Mouse (Mus musculus) spleen, adult 2 months (tissue): ENCODE data around the gene Epop. TPM values are rescaled to one million over a fixed set of nuclear protein-coding genes. Genes with fewer than 3 reads are reported as not detected.

Source experiments
- DNase-seq, 2 experiments: peaks; one replicate each; pipeline versions ENCODE4 v3.0.0 to v3.0.0-alpha.2; 2012 to 2021; ENCODE audit warnings: low spot score in 2 of 2, low read depth in 1 of 2
- H3K27ac ChIP-seq: fragments of 200-500 bp; 2 replicates; pipeline ENCODE4 v1.5.1; 2012; ENCODE audit warnings: low read length, inconsistent platforms; ENCODE audit not compliant: insufficient read depth
- H3K27me3 ChIP-seq: fragments of 200-500 bp; 2 replicates; pipeline ENCODE4 v1.6.1; 2012; ENCODE audit warnings: mild to moderate bottlenecking, moderate library complexity, low read length, inconsistent platforms; ENCODE audit not compliant: control insufficient read depth, insufficient read depth
- H3K36me3 ChIP-seq: fragments of 200-500 bp; 2 replicates; pipeline ENCODE4 v1.6.1; 2012; ENCODE audit warnings: mild to moderate bottlenecking, low read length, inconsistent platforms; ENCODE audit not compliant: control insufficient read depth, insufficient read depth
- H3K4me1 ChIP-seq: fragments of 200-500 bp; 2 replicates; pipeline ENCODE4 v1.6.1; 2011; ENCODE audit warnings: inconsistent platforms; ENCODE audit not compliant: control insufficient read depth, insufficient read depth, insufficient read length
- H3K4me3 ChIP-seq: fragments of 200-500 bp; 2 replicates; pipeline ENCODE4 v1.5.1; 2011; ENCODE audit warnings: mild to moderate bottlenecking, inconsistent platforms; ENCODE audit not compliant: insufficient read depth, insufficient read length; ENCODE audit errors: extremely low read depth
- CTCF ChIP-seq: fragments of 200-500 bp; IDR thresholded peaks from 2 replicates; pipeline ENCODE4 v1.5.1; 2011; ENCODE audit warnings: mild to moderate bottlenecking, inconsistent platforms; ENCODE audit not compliant: insufficient read depth, insufficient read length, insufficient replicate concordance; ENCODE audit errors: extremely low read depth
- POLR2A ChIP-seq: fragments of 200-500 bp; IDR thresholded peaks from 2 replicates; pipeline ENCODE4 v1.6.1; 2011; ENCODE audit warnings: low read depth, low read length, inconsistent platforms
- WGBS: fragments of 180-500 bp; shearing (Covaris S2); methylation state at CpG from one replicate; pipeline ENCODE4 v1.1.7; 2018; 5-methylcytosine and 5-hydroxymethylcytosine counted together
- polyA plus RNA-seq: library from polyadenylated mRNA; depleted of rRNA; stranded (reverse); fragments of >200 nt; gene quantifications from 2 replicates; pipeline ENCODE4 v1.2.3, GENCODE M21; 2012

The Epop gene
- polyA plus RNA-seq, 1 experiment, result 3.9 TPM

DNA sequence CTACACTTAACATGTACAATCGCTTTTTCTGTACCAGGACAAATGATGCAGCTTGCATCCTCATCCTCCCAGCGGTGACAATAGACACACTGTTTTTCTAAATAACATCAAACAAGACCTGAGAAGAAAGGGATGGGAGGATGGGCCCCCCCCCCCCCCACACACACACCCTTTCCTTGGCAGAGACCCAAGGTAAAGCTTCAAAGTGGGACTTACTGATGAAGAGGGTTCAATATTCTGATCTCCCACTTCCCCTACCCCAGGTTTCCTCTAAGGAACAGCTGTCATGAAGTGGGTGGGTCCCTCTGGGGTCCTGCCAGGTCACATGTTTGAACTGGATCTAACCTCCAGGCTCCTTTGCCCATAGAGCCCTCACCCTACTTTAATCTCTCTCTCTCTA lies 1.5 kb upstream of the Epop start:
- WGBS, result 59% methylated on average over 2 of the region's 2 CpGs
- Histone ChIP-seq H3K27ac (no peak overlapping the region), H3K36me3 (no peaks in the 10 kb centered on the region), H3K27me3 (peaks cover 22% of the 10 kb centered on the region), H3K4me3 (no peak overlapping the region), H3K4me1 (peaks cover 17% of the 10 kb centered on the region)
- TF ChIP-seq POLR2A (no peak), CTCF (no peak)
- DNase-seq, result no peak

DNA sequence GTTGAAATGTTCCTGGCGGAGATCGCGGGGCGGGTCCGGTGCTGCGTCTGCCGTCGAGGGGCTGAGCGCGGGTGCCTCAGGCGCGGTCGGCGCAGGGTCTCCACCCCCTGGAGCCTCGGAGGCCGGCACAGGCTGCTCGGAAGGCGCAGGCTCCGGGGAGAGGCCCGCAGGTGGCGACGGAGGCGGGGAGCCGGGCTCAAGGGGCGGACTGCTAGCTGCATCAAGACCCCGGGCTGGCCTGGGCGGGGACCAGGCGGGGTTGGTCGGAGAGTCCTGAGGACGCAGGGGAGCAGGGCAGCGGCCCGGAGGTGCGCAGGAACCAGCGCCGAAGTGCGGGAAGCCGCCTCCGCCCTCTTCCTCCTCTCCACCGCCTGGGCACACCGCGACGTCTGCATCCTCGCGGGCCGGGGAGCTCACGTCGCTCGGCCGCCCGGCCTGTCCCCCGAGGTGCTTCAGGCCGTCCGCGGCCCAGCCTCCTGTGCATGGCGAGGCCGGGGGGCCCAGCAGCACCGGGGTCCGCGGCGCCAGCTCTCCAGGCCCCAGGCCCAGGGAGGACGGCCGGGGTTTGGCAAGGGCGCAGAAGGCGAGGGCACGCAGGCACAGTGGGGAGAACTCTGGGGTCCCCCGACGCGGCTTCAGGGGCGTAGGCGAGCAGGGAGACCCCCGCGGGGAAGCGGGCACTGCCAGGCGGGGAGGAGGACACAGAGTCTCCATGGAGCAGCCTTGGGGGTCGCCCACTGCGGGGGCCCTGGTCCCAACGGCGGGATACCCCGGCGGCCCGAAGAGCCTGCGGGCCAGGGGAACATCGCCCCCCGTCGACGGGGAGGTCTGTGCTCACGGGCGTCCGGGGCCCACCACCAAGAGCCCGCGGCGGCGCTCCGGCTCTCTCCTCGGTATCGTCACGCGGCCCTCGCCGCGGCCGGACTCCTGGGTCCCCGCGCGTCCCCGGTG lies 659 bp downstream of the Epop start:
- H3K27ac ChIP-seq, result no peak overlapping the region
- 3% methylated on average over 85 of the region's 106 CpGs for WGBS
- peaks cover 15% of the 10 kb centered on the region for H3K4me1 ChIP-seq
- no peaks in the 10 kb centered on the region for H3K36me3 ChIP-seq
- no peak for TF ChIP-seq CTCF
- TF ChIP-seq POLR2A, result no peak
- H3K27me3 ChIP-seq, result peaks cover 22% of the 10 kb centered on the region
- no peak for DNase-seq
- peak overlapping the region; percentile 55 for H3K4me3 ChIP-seq

DNA sequence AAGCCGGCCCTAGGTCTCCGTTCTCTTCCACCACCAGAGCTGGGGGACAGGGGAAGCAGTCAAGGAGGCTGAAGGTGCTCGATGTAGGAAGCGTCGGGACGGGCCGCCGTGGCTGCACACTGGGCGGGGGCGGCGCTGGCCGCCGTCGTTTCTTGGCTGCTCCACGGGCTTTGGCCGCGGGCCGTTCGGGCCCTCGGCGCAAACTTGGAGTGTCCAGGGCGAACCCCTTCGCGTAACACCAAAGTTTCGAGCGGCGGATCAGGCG lies 1.3 kb downstream of the Epop start:
- H3K4me1 ChIP-seq, result peaks cover 15% of the 10 kb centered on the region
- H3K27me3 ChIP-seq, result peaks cover 22% of the 10 kb centered on the region
- 13% methylated on average over 28 of the region's 28 CpGs for WGBS
- no peak for TF ChIP-seq POLR2A
- TF ChIP-seq CTCF, result no peak
- DNase-seq, result no peak
- H3K27ac ChIP-seq, result no peak overlapping the region
- no peaks in the 10 kb centered on the region for H3K36me3 ChIP-seq
- peak overlapping the region; percentile 55; the same call in 1 of the 2 replicates for H3K4me3 ChIP-seq

DNA sequence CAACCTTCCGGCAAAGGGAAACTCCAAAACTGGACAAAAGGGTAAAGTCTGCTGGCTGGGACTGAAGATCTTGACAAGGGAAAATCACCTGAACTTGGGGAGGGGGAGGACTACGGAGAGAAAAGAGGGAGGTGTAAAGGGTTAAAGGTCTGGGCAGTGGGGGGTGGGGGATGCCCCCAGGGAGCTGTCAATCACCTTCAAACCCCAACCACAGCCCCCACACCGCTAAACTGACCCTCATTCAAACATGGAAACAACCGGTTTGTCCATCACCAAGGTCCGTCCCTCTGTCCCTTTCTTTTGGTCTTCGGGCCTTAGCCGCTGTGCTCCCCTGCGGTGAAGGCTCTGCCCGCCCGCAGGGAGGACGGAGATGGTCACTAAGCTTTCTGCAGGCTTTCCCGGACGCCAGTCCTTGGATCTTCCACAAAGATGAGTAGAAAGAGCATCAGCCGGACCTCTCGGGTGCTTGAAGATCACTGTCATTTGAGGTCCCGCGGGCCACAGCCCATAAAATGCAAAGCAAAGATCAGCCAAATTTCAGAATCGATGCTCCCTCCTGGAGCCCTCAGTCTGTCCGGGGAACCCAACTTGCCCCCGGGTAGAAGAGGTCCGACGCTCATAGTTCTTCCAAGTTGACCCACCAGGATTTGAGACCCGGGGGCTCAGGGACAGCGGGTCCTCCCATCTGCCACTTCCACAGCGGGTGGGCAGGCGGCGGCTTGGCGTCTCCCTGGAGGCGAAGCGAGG lies 1.8 kb downstream of the Epop start:
- no peak for TF ChIP-seq CTCF
- no peak for TF ChIP-seq POLR2A
- H3K36me3 ChIP-seq, result no peaks in the 10 kb centered on the region
- H3K27me3 ChIP-seq, result peaks cover 22% of the 10 kb centered on the region
- DNase-seq, result no peak
- H3K4me3 ChIP-seq, result no peak overlapping the region
- WGBS, result 52% methylated on average over 30 of the region's 30 CpGs
- H3K27ac ChIP-seq, result no peak overlapping the region
- peaks cover 15% of the 10 kb centered on the region for H3K4me1 ChIP-seq

DNA sequence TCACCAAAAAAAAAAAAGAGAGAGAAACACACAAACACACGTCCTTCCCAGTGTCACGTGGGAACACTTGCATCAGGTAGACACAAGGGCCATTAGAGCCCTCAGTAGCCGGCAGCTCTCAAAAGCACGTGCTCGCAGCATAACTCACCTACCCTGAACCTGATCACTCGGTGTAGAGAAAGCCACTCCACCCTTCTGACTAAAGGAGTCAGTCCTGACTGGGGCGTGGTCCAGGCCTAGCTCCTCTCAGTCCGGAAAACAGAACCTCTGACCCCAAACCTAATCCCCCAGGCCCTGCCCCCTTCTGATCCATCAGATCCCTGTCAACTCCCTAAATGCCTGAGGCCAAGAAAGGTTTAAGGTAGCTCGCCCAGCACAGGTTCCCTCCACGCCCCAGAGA lies 2.7 kb downstream of the Epop start:
- H3K36me3 ChIP-seq, result no peaks in the 10 kb centered on the region
- peaks cover 15% of the 10 kb centered on the region for H3K4me1 ChIP-seq
- no peak overlapping the region for H3K27ac ChIP-seq
- TF ChIP-seq CTCF (no peak), POLR2A (no peak)
- H3K4me3 ChIP-seq, result no peak overlapping the region
- no peak for DNase-seq
- peaks cover 22% of the 10 kb centered on the region for H3K27me3 ChIP-seq
- WGBS, result 68% methylated on average over 10 of the region's 10 CpGs

DNA sequence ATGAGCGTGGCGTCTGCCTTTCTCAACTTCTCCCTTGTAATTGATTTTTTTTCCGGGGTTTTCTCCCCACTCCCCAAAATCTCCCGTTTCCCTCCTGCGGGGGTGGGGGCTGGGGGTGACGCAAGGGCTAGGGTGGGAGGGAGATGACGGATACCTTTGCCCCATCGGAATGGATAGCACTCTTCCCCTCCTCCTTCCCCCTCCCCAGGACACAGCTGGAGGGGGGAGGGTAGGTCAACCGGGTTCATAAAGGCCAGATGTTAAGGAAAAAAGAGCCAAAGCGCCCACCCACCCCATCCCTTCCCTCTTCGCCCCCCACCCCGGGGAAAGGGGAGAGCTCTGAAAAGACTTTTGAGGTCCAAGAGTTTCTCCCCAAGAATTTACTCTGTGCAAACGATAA lies 3.1 kb downstream of the Epop start:
- H3K27me3 ChIP-seq, result peaks cover 22% of the 10 kb centered on the region
- H3K36me3 ChIP-seq, result no peaks in the 10 kb centered on the region

More for the DNA sequence above, 3.1 kb downstream of the Epop start:
- no peak for DNase-seq
- WGBS, result 54% methylated on average over 13 of the region's 13 CpGs
- TF ChIP-seq CTCF (no peak), POLR2A (no peak)
- no peak overlapping the region for H3K27ac ChIP-seq
- no peak overlapping the region for H3K4me3 ChIP-seq
- H3K4me1 ChIP-seq, result peaks cover 15% of the 10 kb centered on the region
